Mouse (Mus musculus): Measurements from ENCODE around the gene Ipo4.

Gene Ipo4

GRCm38 (mm10) chr14:55635523-55636007, at the start of gene Ipo4:
TSS of gene Ipo4 (minus strand) at chr14:55635957.
- peak; percentile 94 for DNase-seq (ENCODE audit: low read depth)

GRCm38 (mm10) chr14:55682118-55682493, 46.3 kb upstream of the Ipo4 start:
- no peak for DNase-seq (ENCODE audit: low read depth)

- DNase-seq (ENCODE audit: low read depth) = peak; percentile 98
Measured at GRCm38 (mm10) chr14:55681160-55682117, 45.7 kb upstream of the Ipo4 start, which contains the start of gene Tinf2. TSS of gene Tinf2 (minus strand) at chr14:55681820.

- DNase-seq (ENCODE audit: low read depth) = no peak
Measured at GRCm38 (mm10) chr14:55677615-55678014, 41.9 kb upstream of the Ipo4 start.

GRCm38 (mm10) chr14:55672741-55673060, 36.9 kb upstream of the Ipo4 start:
- no peak for DNase-seq (ENCODE audit: low read depth)

- peak; percentile 99 for DNase-seq (ENCODE audit: low read depth)
Measured at GRCm38 (mm10) chr14:55671833-55672740, 36.3 kb upstream of the Ipo4 start, which contains the start of the genes Gmpr2 and Nedd8. TSS of gene Gmpr2 (plus strand) at chr14:55671941. TSS of gene Nedd8 (minus strand) at chr14:55672124.

GRCm38 (mm10) chr14:55671486-55671832, 35.7 kb upstream of the Ipo4 start:
- DNase-seq (ENCODE audit: low read depth) = no peak

GRCm38 (mm10) chr14:55660636-55661035, 24.9 kb upstream of the Ipo4 start:
- no peak for DNase-seq (ENCODE audit: low read depth)

GRCm38 (mm10) chr14:55659960-55660573, 24.3 kb upstream of the Ipo4 start, which contains the start of gene Mdp1:
TSS of gene Mdp1 (minus strand) at chr14:55660508.
- peak; percentile 86 for DNase-seq (ENCODE audit: low read depth)

- DNase-seq (ENCODE audit: low read depth) = no peak
Measured at GRCm38 (mm10) chr14:55658011-55658410, 22.3 kb upstream of the Ipo4 start.

- no peak for DNase-seq (ENCODE audit: low read depth)
Measured at GRCm38 (mm10) chr14:55656935-55657334, 21.2 kb upstream of the Ipo4 start.

- no peak for DNase-seq (ENCODE audit: low read depth)
Measured at GRCm38 (mm10) chr14:55651528-55651927, 15.8 kb upstream of the Ipo4 start.

GRCm38 (mm10) chr14:55649884-55650283, 14.1 kb upstream of the Ipo4 start, which contains the start of gene Tssk4:
TSS of gene Tssk4 (plus strand) at chr14:55650184.
- DNase-seq (ENCODE audit: low read depth) = no peak

- peak; percentile 62 for DNase-seq (ENCODE audit: low read depth)
Measured at GRCm38 (mm10) chr14:55644261-55644888, 8.6 kb upstream of the Ipo4 start.

GRCm38 (mm10) chr14:55643060-55643907, 7.5 kb upstream of the Ipo4 start, which contains the start of gene Tm9sf1:
TSS of gene Tm9sf1 (minus strand) at chr14:55643806.
- DNase-seq (ENCODE audit: low read depth) = peak; percentile 87

- no peak for DNase-seq (ENCODE audit: low read depth)
Measured at GRCm38 (mm10) chr14:55642679-55643059, 6.9 kb upstream of the Ipo4 start.

- DNase-seq (ENCODE audit: low read depth) = peak; percentile 52
Measured at GRCm38 (mm10) chr14:55641291-55641690, 5.5 kb upstream of the Ipo4 start.

GRCm38 (mm10) chr14:55640816-55641215, 5.1 kb upstream of the Ipo4 start:
- no peak for DNase-seq (ENCODE audit: low read depth)

GRCm38 (mm10) chr14:55637795-55638194, 2.0 kb upstream of the Ipo4 start, which contains the start of gene Gm49378:
TSS of gene Gm49378 (minus strand) at chr14:55637895.
- no peak for DNase-seq (ENCODE audit: low read depth)

GRCm38 (mm10) chr14:55634874-55635522, 759 bp downstream of the Ipo4 start:
- DNase-seq (ENCODE audit: low read depth) = peak; percentile 39
